Mouse (Mus musculus) gastrocnemius, adult 2 months (tissue): ENCODE measurements around the gene Il11ra1. TPM values are rescaled to one million over a fixed set of nuclear protein-coding genes. Genes with fewer than 3 reads are reported as not detected.
"Not testable (repeated sequence)": the region's sequence is repeated elsewhere in the genome, so short reads cannot be mapped to it uniquely, and the experiment has no call there.

ENCODE experiments used
- DNase-seq: peaks from one replicate; pipeline ENCODE4 v3.0.0; 2022
- H3K27ac ChIP-seq: fragments of 200-600 bp; 2 replicates; pipeline ENCODE4 v1.8.1; 2022; ENCODE audit warnings: mild to moderate bottlenecking
- H3K4me3 ChIP-seq: fragments of 200-600 bp; 2 replicates; pipeline ENCODE4 v1.8.1; 2022; ENCODE audit warnings: mild to moderate bottlenecking, moderate library complexity
- CTCF ChIP-seq: fragments of 200-600 bp; IDR thresholded peaks from 2 replicates; pipeline ENCODE4 v1.8.1; 2022; ENCODE audit warnings: antibody characterized with exemption, mild to moderate bottlenecking, moderate library complexity
- intact Hi-C: fragments of 180-260 bp; cut with DNase I; formaldehyde crosslinking; loops from one replicate; pipeline ENCODE4 v1.15.1; 2025
- long read RNA-seq, 2 experiments: library from polyadenylated mRNA; stranded (forward); transcript quantifications; one replicate each; pipeline ENCODE4 v2.0.0; 2021
- total RNA-seq, 2 experiments: library from RNA; stranded (reverse); gene quantifications; 2 replicates each; pipeline ENCODE4 v1.2.3; 2021

Il11ra1 gene
- 10 to 100 TPM; 33.3 to 73.4 TPM for total RNA-seq
- long read RNA-seq, experiment 1, transcript Il11ra1-204 (13 exons, 1,768 nt) = minor isoform, 5 of 113 reads
- long read RNA-seq, experiment 1, transcript Il11ra1-201 (13 exons, 2,009 nt) = major isoform, 85 of 113 reads
- long read RNA-seq, experiment 1, partial matches to known transcripts = 9 of 113 reads
- long read RNA-seq, experiment 1, other reads (novel, unspliced or antisense) = 12 of 113 reads
- long read RNA-seq, experiment 2, transcript Il11ra1-201 (13 exons, 2,009 nt) = major isoform, 75 of 96 reads
- long read RNA-seq, experiment 2, partial matches to known transcripts = 6 of 96 reads
- long read RNA-seq, experiment 2, other reads (novel, unspliced or antisense) = 12 of 96 reads

DNA sequence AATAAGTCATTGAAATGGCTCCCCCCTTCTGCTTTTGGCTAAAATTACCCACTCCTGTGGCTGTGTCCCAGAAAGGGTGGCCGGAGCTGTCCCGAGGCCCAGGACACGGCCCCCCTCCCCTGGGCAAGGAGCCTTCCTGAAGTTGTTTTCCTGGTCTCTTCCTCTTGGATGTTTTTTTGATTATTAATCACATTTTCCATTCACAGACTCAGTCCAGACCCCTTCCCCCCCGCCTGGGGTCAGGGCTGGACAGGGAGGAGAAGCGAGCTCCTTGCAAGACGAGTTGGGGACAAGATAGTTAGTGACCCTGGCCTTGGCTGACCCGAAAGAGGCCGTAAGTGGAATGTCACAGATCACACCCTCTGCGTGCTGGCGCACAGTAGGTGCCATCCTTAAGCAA, at the start of gene Il11ra1:
Gene Il11ra1, plus strand, starts transcription at position 207 of the 400 bp plus-strand sequence.
- intact Hi-C loops, H3K4me3 ChIP-seq: not testable (repeated sequence)
- DNase-seq = peak; percentile 58
- H3K27ac ChIP-seq = peak within 1 kb of the TSS; percentile 84

DNA sequence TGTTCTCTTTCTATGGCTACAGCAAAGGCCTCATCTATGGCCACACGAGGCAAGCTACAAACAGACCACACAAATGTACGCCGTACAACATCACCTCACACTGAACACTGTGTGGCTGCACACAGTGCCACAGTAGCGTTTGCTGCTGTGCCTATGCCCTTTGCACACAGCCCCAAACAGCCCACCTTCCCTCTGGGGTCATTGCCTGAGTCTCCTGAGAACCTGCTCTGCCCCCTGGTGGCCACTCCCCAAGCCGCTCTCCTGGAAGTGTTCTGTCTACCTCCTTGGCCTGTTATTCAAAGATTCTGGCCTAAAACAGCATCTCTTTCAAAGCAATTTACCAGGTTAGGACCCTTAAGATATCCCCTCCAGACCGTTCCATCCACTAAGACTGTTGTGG, 46.5 kb upstream of the Il11ra1 start:
- intact Hi-C loops = loop anchor here (2.0 to 5.0 kb wide), 3 partner anchors 38 to 186 kb away; partner anchors contain the start of gene Nudt2
- peak; percentile 84 for DNase-seq
- 0 out of 2 replicates have a peak overlapping the region, but pooled peaks have one; percentile 20 for H3K27ac ChIP-seq
- peak; percentile 89 for TF ChIP-seq CTCF
- H3K4me3 ChIP-seq = no peak overlapping the region

DNA sequence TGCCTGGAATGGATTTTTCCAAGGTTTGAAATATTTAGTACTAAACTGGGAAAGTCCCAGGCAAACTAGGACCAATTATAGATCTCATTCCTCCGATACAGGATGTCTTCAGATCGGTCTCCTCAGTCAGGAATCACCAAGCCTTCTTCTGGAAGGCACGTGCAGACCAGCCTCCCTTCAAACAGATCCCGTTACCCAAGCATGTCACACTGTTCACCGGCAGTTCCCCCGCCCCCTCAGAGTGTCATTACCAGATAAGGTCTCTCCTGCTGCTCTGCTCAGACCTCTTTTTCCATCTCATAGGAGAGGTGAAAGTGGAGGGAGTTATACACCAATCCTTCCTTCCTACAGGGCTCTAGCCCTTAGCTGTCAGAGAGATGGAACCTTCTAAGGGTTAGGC, 46.1 kb upstream of the Il11ra1 start:
- intact Hi-C loops = loop anchor here (2.0 to 5.0 kb wide), 4 partner anchors 39 to 186 kb away; partner anchors contain the start of gene Nudt2
- no peak for TF ChIP-seq CTCF

DNA sequence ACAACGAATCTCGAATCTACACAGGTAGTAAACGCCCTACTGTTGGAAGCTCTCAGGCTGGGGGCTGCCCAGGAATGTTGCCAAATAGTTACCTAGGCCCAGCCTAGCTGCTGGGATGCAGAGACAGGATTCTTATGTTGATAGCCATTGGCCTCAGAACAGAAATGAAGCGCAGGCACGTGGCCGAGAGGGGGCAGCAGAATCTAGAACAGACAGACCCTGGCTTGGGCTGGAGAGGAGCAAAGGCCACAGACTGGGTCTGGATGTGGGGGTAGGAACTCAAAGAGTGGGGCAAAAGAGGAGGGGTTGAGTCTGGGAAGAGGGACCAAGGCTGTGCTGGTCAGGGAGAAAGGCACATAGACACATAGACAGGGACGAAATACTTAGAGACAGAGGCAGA, 45.6 kb upstream of the Il11ra1 start:
- H3K4me3 ChIP-seq = no peak overlapping the region
- peak; percentile 76 for DNase-seq
- H3K27ac ChIP-seq = 0 out of 2 replicates have a peak overlapping the region, but pooled peaks have one; percentile 20
- intact Hi-C loops = loop anchor here (2.0 to 5.0 kb wide), 2 partner anchors 55 to 187 kb away; partner anchors contain the start of gene Nudt2
- peak; percentile 73 for TF ChIP-seq CTCF

More for the DNA sequence above, 46.1 kb upstream of the Il11ra1 start:
- 0 out of 2 replicates have a peak overlapping the region, but pooled peaks have one; percentile 20 for H3K27ac ChIP-seq
- no peak for DNase-seq
- H3K4me3 ChIP-seq = no peak overlapping the region

DNA sequence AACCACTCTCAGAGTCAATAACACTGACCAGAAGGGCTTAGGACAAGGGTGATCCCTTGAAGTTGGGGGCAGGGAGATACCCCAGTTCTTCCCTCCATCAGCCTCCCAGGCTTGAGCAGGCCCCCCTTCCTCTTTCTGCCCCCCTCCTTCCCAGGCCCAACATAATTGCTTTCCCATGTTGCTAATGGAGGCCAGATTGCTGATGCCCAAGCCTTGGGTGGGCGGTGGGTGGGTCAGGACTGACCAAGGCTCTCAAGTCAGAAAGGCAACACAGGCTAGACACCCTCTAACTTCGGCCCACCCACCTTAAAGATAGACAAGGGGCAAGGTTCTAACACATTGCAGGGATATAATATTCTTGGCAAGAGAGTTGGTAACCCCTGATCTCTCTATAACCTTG, 44.3 kb upstream of the Il11ra1 start:
- no peak for TF ChIP-seq CTCF
- no peak overlapping the region for H3K27ac ChIP-seq
- no peak for DNase-seq
- H3K4me3 ChIP-seq = no peak overlapping the region
- intact Hi-C loops = loop anchor here (2.0 kb wide), 1 partner anchor 53 kb away; no protein-coding TSS in a partner anchor

DNA sequence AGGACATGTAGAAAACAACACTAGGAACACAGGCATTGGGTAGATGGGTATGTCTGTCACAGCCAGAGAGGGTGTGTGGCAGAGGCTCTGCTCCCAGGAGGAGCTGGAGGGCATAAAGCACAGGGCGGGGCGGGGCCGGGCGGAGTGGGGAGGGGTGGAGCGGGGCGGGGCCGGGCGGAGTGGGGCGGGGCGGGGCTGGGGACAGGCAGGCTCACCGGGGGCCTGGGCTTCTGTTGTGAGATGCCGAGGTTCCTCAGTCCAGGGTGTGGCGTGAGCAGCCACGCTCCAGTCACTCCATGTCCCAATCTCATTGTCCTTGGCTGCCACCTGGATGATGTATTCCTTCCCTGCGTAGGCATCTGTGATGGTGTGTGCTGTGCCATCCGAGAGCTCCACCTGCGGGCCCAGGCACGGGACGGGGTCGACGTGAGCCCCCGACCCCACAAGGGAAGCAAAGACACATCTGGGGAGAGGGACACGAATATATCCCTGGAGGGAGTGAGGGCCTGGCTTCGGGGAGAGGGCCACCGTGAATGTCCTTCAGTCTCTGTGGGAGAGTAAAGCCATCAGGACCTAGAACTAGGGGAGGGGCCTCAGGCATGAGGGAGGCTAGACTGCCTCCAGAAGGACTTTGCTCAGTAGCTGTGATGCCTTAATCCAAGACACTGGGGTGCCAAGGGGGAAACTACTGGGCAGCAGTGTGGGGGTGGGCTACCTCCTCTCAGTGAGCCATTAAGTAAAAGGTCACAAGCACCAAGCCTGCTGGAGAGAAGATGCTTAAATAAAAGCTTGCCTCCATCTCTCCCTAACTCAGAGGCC, 41.0 kb upstream of the Il11ra1 start:
- no peak for DNase-seq
- intact Hi-C loops = no loop called here

DNA sequence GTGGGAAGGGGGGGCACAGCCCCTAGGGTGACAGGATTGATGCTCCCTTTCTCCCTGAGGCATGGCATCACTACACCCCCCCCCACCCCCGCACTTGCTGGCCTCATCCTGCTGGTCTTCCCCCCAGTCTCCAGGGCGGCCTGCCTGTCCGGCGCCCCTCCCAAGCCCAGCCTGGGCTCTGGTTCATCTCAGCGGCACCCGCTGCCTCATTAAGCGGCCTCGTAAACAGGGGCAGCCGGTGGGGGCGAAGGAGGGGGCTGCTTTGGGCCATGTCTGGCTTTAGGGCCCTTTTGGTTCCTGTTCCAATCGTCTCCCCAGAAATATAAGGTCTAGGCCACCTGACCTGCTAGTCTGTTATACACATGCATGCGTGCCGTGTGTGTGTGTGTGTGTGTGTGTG, 40.2 kb upstream of the Il11ra1 start:
- intact Hi-C loops = no loop called here
- H3K4me3 ChIP-seq = no peak overlapping the region
- no peak overlapping the region for H3K27ac ChIP-seq
- DNase-seq = no peak
- no peak for TF ChIP-seq CTCF

More for the DNA sequence above, 41.0 kb upstream of the Il11ra1 start:
- Histone ChIP-seq H3K4me3 (no peak overlapping the region), H3K27ac (no peak overlapping the region)
- no peak for TF ChIP-seq CTCF

DNA sequence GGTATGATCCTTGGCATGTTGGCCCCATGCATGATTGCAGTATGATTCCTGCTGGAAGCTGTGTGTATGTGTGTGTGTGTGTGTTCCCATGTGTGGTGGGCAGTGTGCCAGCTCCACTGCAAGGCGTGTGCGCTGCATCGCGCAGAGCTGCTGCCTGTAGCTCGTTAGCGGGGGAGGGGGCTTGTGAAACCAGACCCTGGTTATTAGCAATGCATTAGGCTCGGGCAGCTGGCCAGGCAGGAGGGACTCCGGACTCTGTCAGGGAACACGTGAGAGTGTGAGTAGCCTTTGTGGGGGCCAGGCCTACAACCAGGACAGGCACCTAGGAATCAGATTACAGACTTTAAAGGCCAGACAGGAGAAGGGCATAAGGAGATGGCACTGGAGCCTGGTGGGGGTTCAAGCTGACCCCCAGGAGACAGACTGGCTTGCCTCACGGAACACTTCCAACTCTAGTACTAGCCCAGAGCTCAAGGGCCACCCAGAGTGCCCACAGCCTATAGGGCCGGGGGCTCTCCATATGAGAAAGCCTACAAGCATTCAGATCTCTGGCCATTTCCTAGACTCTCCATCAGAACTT, 38.8 kb upstream of the Il11ra1 start:
- intact Hi-C loops = no loop called here
- Histone ChIP-seq H3K27ac (peak overlapping the region; percentile 43; the same call in 1 of the 2 replicates), H3K4me3 (no peak overlapping the region)
- no peak for TF ChIP-seq CTCF
- DNase-seq = peak; percentile 63

DNA sequence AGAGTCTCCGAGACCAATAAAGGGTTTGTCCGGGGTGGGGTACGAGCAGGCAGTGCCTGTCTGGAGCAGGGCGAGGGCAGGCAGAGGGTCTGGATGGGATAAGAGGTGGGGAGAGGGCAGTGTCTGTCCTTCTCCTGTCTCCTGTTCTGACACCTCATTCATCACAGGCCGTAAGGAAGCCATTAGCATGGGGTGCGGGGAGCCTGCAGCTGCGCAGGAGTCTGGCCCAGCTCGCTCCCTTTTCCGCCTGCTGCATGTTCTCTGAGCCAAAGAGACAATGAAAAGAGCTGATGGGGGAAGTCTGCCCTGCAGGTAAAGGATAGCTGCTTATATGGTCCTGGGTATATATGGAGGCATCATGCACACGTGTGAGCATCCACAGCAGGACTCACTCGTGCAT, 37.1 kb upstream of the Il11ra1 start:
- intact Hi-C loops = no loop called here
- Histone ChIP-seq H3K4me3 (no peak overlapping the region), H3K27ac (no peak overlapping the region)
- DNase-seq = no peak
- no peak for TF ChIP-seq CTCF

DNA sequence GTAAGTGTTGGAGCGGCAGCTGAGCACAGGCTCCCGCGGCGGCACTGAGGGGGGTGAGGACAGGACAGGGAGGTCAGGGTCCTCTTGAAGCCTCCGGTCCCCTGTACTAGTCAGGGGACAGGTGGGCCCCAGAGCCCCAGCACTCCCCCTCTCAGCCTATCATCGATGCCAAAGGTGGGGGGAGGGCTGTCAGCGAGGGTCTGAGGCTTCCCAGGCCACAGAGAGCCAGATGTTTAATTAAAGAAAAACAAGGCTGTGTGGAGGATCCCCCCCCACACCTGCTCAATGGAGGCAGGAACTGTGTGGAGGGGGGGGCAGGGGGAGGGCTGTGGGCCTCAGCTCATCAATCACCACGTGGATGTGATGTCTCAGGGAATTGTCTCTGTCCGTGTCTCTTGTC, 36.2 kb upstream of the Il11ra1 start:
- no peak overlapping the region for H3K4me3 ChIP-seq
- peak overlapping the region; percentile 89 for H3K27ac ChIP-seq
- no peak for DNase-seq
- intact Hi-C loops = no loop called here
- TF ChIP-seq CTCF = no peak

DNA sequence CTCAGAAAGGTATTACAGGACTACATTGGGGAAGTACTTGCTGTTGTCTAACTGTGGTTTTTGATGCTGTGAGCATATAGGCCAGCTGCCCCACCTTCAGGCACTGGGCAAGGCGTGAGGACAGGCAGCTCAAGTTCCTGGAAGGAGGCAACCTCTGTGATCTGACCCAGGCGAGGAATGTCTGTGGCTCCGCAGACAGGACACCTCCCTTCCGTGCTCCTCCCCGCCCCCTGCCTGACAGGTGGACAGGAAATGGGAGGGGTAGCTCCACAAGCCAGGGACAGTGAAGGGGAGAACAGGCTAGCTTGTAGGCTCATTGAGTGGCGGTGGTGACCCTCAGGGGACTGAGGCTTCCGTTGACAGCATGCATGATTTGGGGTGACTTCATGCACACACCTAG, 35.3 kb upstream of the Il11ra1 start:
- no peak for TF ChIP-seq CTCF
- intact Hi-C loops = no loop called here
- peak; percentile 83 for DNase-seq
- Histone ChIP-seq H3K4me3 (peak overlapping the region; percentile 33), H3K27ac (peak overlapping the region; percentile 89)

DNA sequence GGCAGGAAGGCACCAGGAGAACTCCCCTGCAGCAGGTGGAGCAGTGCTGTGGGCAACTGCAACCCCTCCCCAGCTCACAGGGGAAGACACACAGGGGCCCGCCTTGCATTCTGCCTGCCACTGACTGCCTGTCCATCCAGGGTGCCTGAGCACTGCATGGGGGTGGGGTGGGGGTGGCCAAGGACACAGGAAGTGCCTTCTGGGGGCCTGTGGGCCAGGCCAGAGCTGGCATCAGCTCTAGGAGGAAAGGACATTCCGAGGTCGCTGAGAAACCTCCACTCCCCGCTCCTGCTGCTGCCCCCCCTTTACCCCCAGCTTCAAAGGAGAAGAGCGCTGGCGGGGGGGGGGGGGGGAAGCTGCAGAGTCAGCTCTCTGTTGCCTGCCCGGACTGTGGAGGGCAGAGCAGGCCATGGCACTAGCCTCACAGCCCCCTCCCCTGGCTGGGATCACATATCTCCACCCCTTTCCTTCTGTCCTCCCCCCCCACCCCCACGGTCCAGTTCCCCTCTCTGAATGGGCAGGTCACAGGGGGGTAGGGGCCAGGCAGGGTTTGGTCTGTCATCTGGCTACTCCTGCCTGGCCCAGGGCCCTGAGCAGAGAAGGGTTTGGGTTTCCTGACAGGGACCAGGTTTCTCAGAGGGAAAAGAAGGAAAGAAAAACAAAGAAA, 34.6 kb upstream of the Il11ra1 start:
- peak; percentile 76 for DNase-seq
- peak overlapping the region; percentile 89 for H3K27ac ChIP-seq
- no peak for TF ChIP-seq CTCF
- peak overlapping the region; percentile 33 for H3K4me3 ChIP-seq
- intact Hi-C loops = no loop called here
